Mouse (Mus musculus) adrenal gland, adult 10 weeks (tissue): ENCODE data around the gene Dnajc9. TPM values are rescaled to one million over a fixed set of nuclear protein-coding genes. Genes with fewer than 3 reads are reported as not detected.

Experiments used
- polyA plus RNA-seq: library from polyadenylated mRNA; stranded (reverse); fragments of 350-450 nt; fragmentation: Illumina TruSeq; extraction: RNeasy Lipid Tissue Mini Kit (QIAGEN cat#74804); gene quantifications from one replicate; pipeline ENCODE4 v1.2.3, GENCODE M21; 2014; ENCODE audit warnings: low read depth, low replicate concordance

Gene Dnajc9
- polyA plus RNA-seq, result 192 TPM

GRCm38 (mm10) chr14:20388441-20389129 is at the start of gene Dnajc9:
Gene Dnajc9 (minus strand): TSS chr14:20388910.

GRCm38 (mm10) chr14:20393205-20393913 is 4.6 kb upstream of the Dnajc9 start, which contains the start of gene Mrps16:
Gene Mrps16 (minus strand): TSS chr14:20393634.

GRCm38 (mm10) chr14:20347991-20348541 is 40.6 kb downstream of the Dnajc9 start, which contains the start of the genes Ecd and Fam149b:
Gene Ecd (minus strand): TSS chr14:20348121.
Gene Fam149b (plus strand): TSS chr14:20348162.

Other genes starting within 250 kb of the Dnajc9 start
- gene Kcnk5, start 207.1 kb downstream of the Dnajc9 start, polyA plus RNA-seq, result 2.0 TPM
- not detected for gene Kcnk16, start 119.7 kb downstream of the Dnajc9 start, polyA plus RNA-seq
- gene Nudt13, start 94.2 kb downstream of the Dnajc9 start, polyA plus RNA-seq, result 15.6 TPM
- gene Ecd, start 40.8 kb downstream of the Dnajc9 start, polyA plus RNA-seq, result 31.1 TPM
- 35.2 TPM for gene Fam149b, start 40.7 kb downstream of the Dnajc9 start, polyA plus RNA-seq
- 7.9 TPM for gene Mrps16, start 4.7 kb upstream of the Dnajc9 start, polyA plus RNA-seq
- 0.87 TPM for gene Cfap70, start 63.3 kb upstream of the Dnajc9 start, polyA plus RNA-seq
- 208 TPM for gene Anxa7, start 91.2 kb upstream of the Dnajc9 start, polyA plus RNA-seq
- 1.2 TPM for gene Mss51, start 108.0 kb upstream of the Dnajc9 start, polyA plus RNA-seq
- gene Ppp3cb, start 157.7 kb upstream of the Dnajc9 start, polyA plus RNA-seq, result 254 TPM